Mouse (Mus musculus): Measurements from ENCODE around the gene Lsm2.
"Not testable (repeated sequence)": the region's sequence is repeated elsewhere in the genome, so short reads cannot be mapped to it uniquely, and the experiment has no call there.

- TF ChIP-seq CTCF (conservative IDR thresholded peaks at IDR 0.05; ENCODE audit: low read length); NANOG (IDR thresholded peaks at IDR 0.05; ENCODE audit: borderline replicate concordance, low read length): not testable (repeated sequence)
Measured at GRCm38 (mm10) chr17:34972069-34972749, 9.5 kb upstream of the Lsm2 start, which contains the start of the genes Hspa1a and Hspa1l.
